Mouse (Mus musculus) intestine, postnatal 0 days (tissue): ENCODE measurements around the gene Itgbl1. TPM values are rescaled to one million over a fixed set of nuclear protein-coding genes. Genes with fewer than 3 reads are reported as not detected.

Experiments used
- ATAC-seq: fragments of 200-750 bp; cut with Nextera tagmentation; 2 replicates; pipeline ENCODE4 v1.8.0; 2017; ENCODE audit warnings: mild to moderate bottlenecking, moderate TSS enrichment, moderate library complexity
- H3K27ac ChIP-seq: fragments of 300-500 bp; sonication (generic); 2 replicates; pipeline ENCODE4 v1.5.1; 2014; ENCODE audit warnings: mild to moderate bottlenecking, low read depth, low read length, moderate library complexity
- H3K27me3 ChIP-seq: fragments of 300-500 bp; sonication (generic); replicated peaks from 2 replicates; pipeline ENCODE4 v1.6.1; 2014; ENCODE audit warnings: low read length, mixed read lengths; ENCODE audit not compliant: control insufficient read depth, insufficient read depth
- H3K36me3 ChIP-seq: fragments of 300-500 bp; sonication (generic); 2 replicates; pipeline ENCODE4 v1.6.1; 2014; ENCODE audit warnings: mild to moderate bottlenecking, moderate library complexity; ENCODE audit not compliant: control insufficient read depth, insufficient read depth
- H3K4me1 ChIP-seq: fragments of 300-500 bp; sonication (generic); replicated peaks from 2 replicates; pipeline ENCODE4 v1.6.1; 2014; ENCODE audit warnings: antibody characterized with exemption, low read length, mixed read lengths; ENCODE audit not compliant: control insufficient read depth, insufficient read depth
- H3K4me2 ChIP-seq: fragments of 300-500 bp; sonication (generic); replicated peaks from 2 replicates; pipeline ENCODE4 v1.6.1; 2014; ENCODE audit warnings: low read depth, mild to moderate bottlenecking, moderate library complexity
- H3K4me3 ChIP-seq: fragments of 300-500 bp; sonication (generic); 2 replicates; pipeline ENCODE4 v1.5.1; 2014; ENCODE audit warnings: low read depth, low read length
- H3K9ac ChIP-seq: fragments of 300-500 bp; sonication (generic); 2 replicates; pipeline ENCODE4 v1.6.1; 2014; ENCODE audit warnings: mild to moderate bottlenecking, low read depth, low read length
- H3K9me3 ChIP-seq: fragments of 300-500 bp; sonication (generic); 2 replicates; pipeline ENCODE4 v1.6.1; 2016; ENCODE audit warnings: mixed run types; ENCODE audit not compliant: control insufficient read depth
- CTCF ChIP-seq: sonication (generic); IDR thresholded peaks from 2 replicates; pipeline ENCODE4 v1.5.1; 2016; ENCODE audit warnings: low read depth, mild to moderate bottlenecking, control low read depth, antibody characterized with exemption, moderate library complexity
- WGBS: fragments of 180-500 bp; shearing (Covaris S2); extraction: QIAGEN DNeasy Blood & Tissue Kit; methylation state at CpG from one replicate; pipeline ENCODE4 v1.1.7; 2014; 5-methylcytosine and 5-hydroxymethylcytosine counted together
- polyA plus RNA-seq: library from polyadenylated mRNA; unstranded; fragments of >200 nt; fragmentation: Nextera tagmentation; extraction: Ambion mirVana; gene quantifications from 2 replicates; pipeline ENCODE4 v1.2.1, GENCODE M21; 2015

Gene Itgbl1
- polyA plus RNA-seq, 1 experiment from 2014 or later = 0.12 TPM

- Histone ChIP-seq H3K4me3 (no peak overlapping the region), H3K4me1 (no peaks in the 10 kb centered on the region), H3K27ac (no peak overlapping the region), H3K36me3 (no peaks in the 10 kb centered on the region), H3K4me2 (no peak overlapping the region), H3K9ac (no peak overlapping the region), H3K27me3 (no peaks in the 10 kb centered on the region), H3K9me3 (no peaks in the 10 kb centered on the region)
- no peak for TF ChIP-seq CTCF
- WGBS = 63% methylated on average over 1 of the region's 1 CpGs
- no peak for ATAC-seq
Measured at GRCm38 (mm10) chr14:123759534-123759933, 99.8 kb downstream of the Itgbl1 start.

- no peak for TF ChIP-seq CTCF
- 83% methylated on average over 4 of the region's 4 CpGs for WGBS
- H3K4me1 ChIP-seq = no peaks in the 10 kb centered on the region
- H3K4me2 ChIP-seq = no peak overlapping the region
- no peak for ATAC-seq
- no peaks in the 10 kb centered on the region for H3K36me3 ChIP-seq
- H3K27me3 ChIP-seq = no peaks in the 10 kb centered on the region
- no peak overlapping the region for H3K27ac ChIP-seq
- H3K4me3 ChIP-seq = no peak overlapping the region
- H3K9ac ChIP-seq = no peak overlapping the region
- H3K9me3 ChIP-seq = no peaks in the 10 kb centered on the region
Measured at GRCm38 (mm10) chr14:123760079-123760478, 100.3 kb downstream of the Itgbl1 start.

- Histone ChIP-seq H3K9me3 (no peaks in the 10 kb centered on the region), H3K4me2 (no peak overlapping the region), H3K4me1 (no peaks in the 10 kb centered on the region), H3K27ac (no peak overlapping the region), H3K4me3 (no peak overlapping the region), H3K27me3 (no peaks in the 10 kb centered on the region), H3K36me3 (no peaks in the 10 kb centered on the region), H3K9ac (no peak overlapping the region)
- no peak for ATAC-seq
- no peak for TF ChIP-seq CTCF
Measured at GRCm38 (mm10) chr14:123801744-123802143, 142.0 kb downstream of the Itgbl1 start.

DNA sequence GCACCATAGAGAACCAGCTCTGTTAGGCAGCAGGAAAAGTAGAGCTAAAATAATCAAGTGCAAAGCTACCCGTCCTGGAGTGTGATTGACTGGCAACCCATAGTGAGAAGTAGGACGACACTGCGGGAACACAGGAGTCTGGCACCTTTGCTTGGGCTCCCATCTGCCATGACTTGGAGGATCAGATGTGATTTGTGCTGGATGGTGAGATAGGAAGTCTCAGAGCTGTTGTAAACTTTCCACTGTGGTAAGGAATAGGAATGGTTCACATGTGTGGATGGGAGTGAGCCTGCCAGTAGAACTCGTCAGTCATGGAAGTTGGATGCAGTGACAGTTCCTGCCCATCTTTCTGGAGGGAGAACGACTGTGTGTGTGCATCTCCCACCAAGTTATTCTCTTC, 177.9 kb downstream of the Itgbl1 start:
- no peak for ATAC-seq
- Histone ChIP-seq H3K9me3 (no peaks in the 10 kb centered on the region), H3K9ac (no peak overlapping the region), H3K36me3 (no peaks in the 10 kb centered on the region), H3K27me3 (no peaks in the 10 kb centered on the region), H3K4me1 (no peaks in the 10 kb centered on the region), H3K4me3 (no peak overlapping the region), H3K27ac (no peak overlapping the region), H3K4me2 (no peak overlapping the region)
- no peak for TF ChIP-seq CTCF
- WGBS = 71% methylated on average over 5 of the region's 5 CpGs

DNA sequence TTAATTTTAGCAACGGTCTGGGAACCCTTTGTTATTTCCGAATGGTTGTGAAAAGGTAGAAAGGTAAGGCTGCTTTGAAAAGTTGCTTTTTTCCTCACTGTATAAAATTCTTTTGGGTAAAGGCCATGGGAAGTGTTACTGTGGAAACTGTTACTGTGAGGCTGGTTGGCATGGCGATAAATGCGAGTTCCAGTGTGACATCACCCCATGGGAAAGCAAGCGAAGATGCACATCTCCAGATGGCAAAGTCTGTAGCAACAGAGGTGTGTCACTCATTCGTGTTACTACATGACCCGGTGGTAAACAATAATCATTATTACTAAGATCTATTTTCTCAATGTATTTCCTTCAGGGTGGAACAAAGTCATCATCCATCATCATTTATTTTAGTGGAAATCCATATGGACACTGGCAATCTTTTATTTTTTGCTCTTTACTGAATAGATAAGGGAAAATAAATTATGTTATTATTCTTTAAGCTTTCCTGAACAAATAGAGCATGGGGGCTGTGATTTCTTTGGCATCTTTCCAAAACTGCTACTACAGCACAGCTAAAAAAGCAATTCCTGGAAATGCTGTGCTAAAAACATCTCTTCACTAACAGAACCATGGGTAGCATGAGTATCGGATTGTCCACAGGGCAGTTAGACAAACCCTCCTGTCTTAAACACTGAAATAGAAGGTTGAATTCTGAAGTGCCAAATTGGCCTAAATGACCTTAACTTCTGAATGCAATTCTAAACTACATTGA, 184.1 kb downstream of the Itgbl1 start:
- no peak for TF ChIP-seq CTCF
- Histone ChIP-seq H3K27ac (no peak overlapping the region), H3K9ac (no peak overlapping the region), H3K4me1 (no peaks in the 10 kb centered on the region), H3K4me2 (no peak overlapping the region), H3K36me3 (no peaks in the 10 kb centered on the region), H3K9me3 (no peaks in the 10 kb centered on the region), H3K4me3 (no peak overlapping the region), H3K27me3 (no peaks in the 10 kb centered on the region)
- WGBS = 74% methylated on average over 8 of the region's 8 CpGs
- ATAC-seq = no peak

GRCm38 (mm10) chr14:123864531-123864930, 204.8 kb downstream of the Itgbl1 start:
- no peak overlapping the region for H3K4me2 ChIP-seq
- no peak overlapping the region for H3K9ac ChIP-seq
- WGBS = 85% methylated on average over 1 of the region's 1 CpGs
- no peaks in the 10 kb centered on the region for H3K9me3 ChIP-seq
- no peak for TF ChIP-seq CTCF
- H3K4me1 ChIP-seq = no peaks in the 10 kb centered on the region
- no peaks in the 10 kb centered on the region for H3K36me3 ChIP-seq
- no peaks in the 10 kb centered on the region for H3K27me3 ChIP-seq
- no peak for ATAC-seq
- H3K27ac ChIP-seq = no peak overlapping the region
- H3K4me3 ChIP-seq = no peak overlapping the region
